Comparison of ENCODE assay signal across 2 mouse cellular contexts in the genomic region with DNA sequence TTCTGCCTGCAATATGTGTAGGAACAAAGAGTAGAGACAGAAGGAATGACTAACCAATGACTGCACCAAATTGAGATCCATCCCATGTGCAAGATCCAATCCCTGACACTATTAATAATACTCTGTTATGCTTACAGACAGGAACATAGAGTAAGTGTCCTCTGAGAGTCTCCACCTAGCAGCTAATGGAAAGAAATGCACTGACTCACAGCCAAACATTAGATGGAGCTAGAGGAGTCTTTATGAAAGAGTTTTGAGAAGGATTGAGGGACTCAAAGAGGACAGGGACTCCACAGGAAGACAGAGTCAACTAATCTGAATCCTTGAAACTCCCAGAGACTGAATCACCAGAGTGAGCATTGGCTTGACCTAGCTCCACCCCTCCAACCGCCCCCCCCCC.
TF ChIP-seq lines count a peak whose summit lies in the region.

No protein-coding gene starts in this region.

TF ChIP-seq in CH12.LX, 34 proteins besides CTCF, POLR2A, EP300 and RAD21 (continued from another document):
- no peak for TF ChIP-seq BHLHE40 (IDR thresholded peaks at IDR 0.05; ENCODE audit: low read depth, low read length)
- no peak for TF ChIP-seq ETS1 (conservative IDR thresholded peaks at IDR 0.05; ENCODE audit: low read depth, low read length)
- no peak for TF ChIP-seq POLR2AphosphoS2 (IDR thresholded peaks at IDR 0.05; ENCODE audit: low read depth, low read length)
- no peak for TF ChIP-seq MAZ (IDR thresholded peaks at IDR 0.05; ENCODE audit: low read depth, low read length)
- TF ChIP-seq CHD1 (IDR thresholded peaks at IDR 0.05; ENCODE audit: low read depth, low read length), result no peak
- no peak for TF ChIP-seq JUND (conservative IDR thresholded peaks at IDR 0.05; ENCODE audit: low read depth, low read length)
- no peak for TF ChIP-seq MEF2A (IDR thresholded peaks at IDR 0.05; ENCODE audit: borderline replicate concordance, low read depth, low read length)
- TF ChIP-seq SIN3A (IDR thresholded peaks at IDR 0.05; ENCODE audit: low read length), result no peak
- no peak for TF ChIP-seq ZNF384 (IDR thresholded peaks at IDR 0.05; ENCODE audit: low read depth, low read length)
- TF ChIP-seq E2F4 (IDR thresholded peaks at IDR 0.05; ENCODE audit: insufficient replicate concordance, low read depth, low read length), result no peak
- no peak for TF ChIP-seq TCF12 (IDR thresholded peaks at IDR 0.05; ENCODE audit: low read depth, low read length)
- TF ChIP-seq TBP (conservative IDR thresholded peaks at IDR 0.05; ENCODE audit: low read depth, low read length), result no peak
- TF ChIP-seq MYC (IDR thresholded peaks at IDR 0.05; ENCODE audit: low read depth, low read length), result no peak
- TF ChIP-seq PAX5 (IDR thresholded peaks at IDR 0.05; ENCODE audit: low read length), result no peak
- no peak for TF ChIP-seq ZKSCAN1 (IDR thresholded peaks at IDR 0.05; ENCODE audit: borderline replicate concordance, low read depth, low read length)
- no peak for TF ChIP-seq GABPA (IDR thresholded peaks at IDR 0.05; ENCODE audit: insufficient replicate concordance, low read depth, low read length)
TF ChIP-seq in CH12.LX: peak in this region for 0.

TF ChIP-seq in MEL, 35 proteins besides CTCF, POLR2A, EP300 and RAD21:
- TF ChIP-seq SMC3 (IDR thresholded peaks at IDR 0.05; ENCODE audit: low read depth, low read length), result peak; percentile 25; the same call in 1 of the 2 replicates
- TF ChIP-seq MYC (IDR thresholded peaks at IDR 0.05; ENCODE audit: low read depth, low read length), result no peak
